Mouse (Mus musculus) liver, embryonic 14.5 days (tissue): ENCODE results near the gene Phip.

ENCODE experiments used
- CTCF ChIP-seq: IDR thresholded peaks from 2 replicates; pipeline ENCODE4 v1.5.1; 2016; ENCODE audit warnings: antibody characterized with exemption, low read depth, control low read depth
- EP300 ChIP-seq: IDR thresholded peaks from 2 replicates; pipeline ENCODE4 v1.6.1; 2016; ENCODE audit warnings: antibody characterized with exemption, low read depth

GRCm38 (mm10) chr9:82867698-82868097, 107.6 kb downstream of the Phip start:
- TF ChIP-seq CTCF (no peak), EP300 (no peak)
